Mouse (Mus musculus) liver, embryonic 15.5 days (tissue): Measurements from ENCODE around the gene Afap1. TPM values are rescaled to one million over a fixed set of nuclear protein-coding genes. Genes with fewer than 3 reads are reported as not detected.

Experiments
- ATAC-seq: fragments of 200-750 bp; cut with Nextera tagmentation; 2 replicates; pipeline ENCODE4 v1.8.0; 2017; ENCODE audit warnings: moderate number of reproducible peaks, mild to moderate bottlenecking, moderate library complexity; ENCODE audit not compliant: insufficient read depth
- H3K27ac ChIP-seq: fragments of 300-500 bp; sonication (generic); replicated peaks from 2 replicates; pipeline ENCODE4 v1.5.1; 2015; ENCODE audit warnings: mild to moderate bottlenecking, inconsistent platforms
- H3K27me3 ChIP-seq: fragments of 300-500 bp; sonication (generic); 2 replicates; pipeline ENCODE4 v1.6.1; 2015; ENCODE audit warnings: mild to moderate bottlenecking, inconsistent platforms
- H3K36me3 ChIP-seq: fragments of 300-500 bp; sonication (generic); replicated peaks from 2 replicates; pipeline ENCODE4 v1.6.1; 2015; ENCODE audit warnings: moderate library complexity, mild to moderate bottlenecking, inconsistent platforms
- H3K4me1 ChIP-seq: fragments of 300-500 bp; sonication (generic); replicated peaks from 2 replicates; pipeline ENCODE4 v1.6.1; 2015; ENCODE audit warnings: inconsistent platforms
- H3K4me2 ChIP-seq: fragments of 300-500 bp; sonication (generic); 2 replicates; pipeline ENCODE4 v1.6.1; 2015; ENCODE audit warnings: moderate library complexity, mild to moderate bottlenecking, inconsistent platforms
- H3K4me3 ChIP-seq: fragments of 300-500 bp; sonication (generic); replicated peaks from 2 replicates; pipeline ENCODE4 v1.5.1; 2015; ENCODE audit warnings: mild to moderate bottlenecking, inconsistent platforms
- H3K9ac ChIP-seq: fragments of 300-500 bp; sonication (generic); 2 replicates; pipeline ENCODE4 v1.6.1; 2015; ENCODE audit warnings: moderate library complexity, mild to moderate bottlenecking, inconsistent platforms
- H3K9me3 ChIP-seq: fragments of 300-500 bp; sonication (generic); replicated peaks from 2 replicates; pipeline ENCODE4 v1.6.1; 2016; ENCODE audit warnings: inconsistent platforms
- WGBS: fragments of 180-500 bp; shearing (Covaris S2); methylation state at CpG from one replicate; pipeline ENCODE4 v1.1.7; 2015; ENCODE audit warnings: mixed read lengths; ENCODE audit not compliant: insufficient replicate concordance; 5-methylcytosine and 5-hydroxymethylcytosine counted together
- polyA plus RNA-seq: library from polyadenylated mRNA; unstranded; fragments of >200 nt; fragmentation: Nextera tagmentation; extraction: Ambion mirVana; gene quantifications from 2 replicates; pipeline ENCODE4 v1.2.1, GENCODE M21; 2015

Afap1 gene
- polyA plus RNA-seq, 1 experiment from 2014 or later = 1.2 TPM

GRCm38 (mm10) chr5:35897147-35897546, 4.0 kb downstream of the Afap1 start:
- Histone ChIP-seq H3K27ac (no peak overlapping the region), H3K36me3 (no peaks in the 10 kb centered on the region), H3K9me3 (no peaks in the 10 kb centered on the region), H3K4me1 (peaks cover 22% of the 10 kb centered on the region), H3K4me2 (no peak overlapping the region), H3K4me3 (no peak overlapping the region), H3K27me3 (peaks cover 33% of the 10 kb centered on the region), H3K9ac (no peak overlapping the region)
- 69% methylated on average over 4 of the region's 4 CpGs for WGBS
- no peak for ATAC-seq

GRCm38 (mm10) chr5:35898114-35898513, 5.0 kb downstream of the Afap1 start:
- Histone ChIP-seq H3K9me3 (no peaks in the 10 kb centered on the region), H3K27ac (no peak overlapping the region), H3K4me3 (no peak overlapping the region), H3K36me3 (no peaks in the 10 kb centered on the region), H3K4me2 (no peak overlapping the region), H3K9ac (no peak overlapping the region), H3K27me3 (peaks cover 27% of the 10 kb centered on the region), H3K4me1 (peaks cover 18% of the 10 kb centered on the region)
- 55% methylated on average over 4 of the region's 4 CpGs for WGBS
- no peak for ATAC-seq

- H3K4me1 ChIP-seq = peaks cover 12% of the 10 kb centered on the region; the same call in 1 of the 2 replicates
- no peak overlapping the region for H3K9ac ChIP-seq
- 44% methylated on average over 3 of the region's 3 CpGs for WGBS
- no peak overlapping the region for H3K4me3 ChIP-seq
- H3K4me2 ChIP-seq = no peak overlapping the region
- peaks cover 18% of the 10 kb centered on the region for H3K27me3 ChIP-seq
- no peak for ATAC-seq
- H3K27ac ChIP-seq = no peak overlapping the region
- H3K9me3 ChIP-seq = no peaks in the 10 kb centered on the region
- H3K36me3 ChIP-seq = no peaks in the 10 kb centered on the region
Observed at GRCm38 (mm10) chr5:35898994-35899393, 5.9 kb downstream of the Afap1 start.

GRCm38 (mm10) chr5:35900401-35901225, 7.5 kb downstream of the Afap1 start:
- H3K4me3 ChIP-seq = no peak overlapping the region
- H3K4me1 ChIP-seq = peaks cover 12% of the 10 kb centered on the region; the same call in 1 of the 2 replicates
- 37% methylated on average over 10 of the region's 10 CpGs for WGBS
- H3K4me2 ChIP-seq = no peak overlapping the region
- H3K9me3 ChIP-seq = no peaks in the 10 kb centered on the region
- H3K36me3 ChIP-seq = no peaks in the 10 kb centered on the region
- H3K27ac ChIP-seq = no peak overlapping the region
- ATAC-seq = no peak
- 0 out of 2 replicates have a peak, but pooled peaks cover 2% of the 10 kb centered on the region for H3K27me3 ChIP-seq
- H3K9ac ChIP-seq = no peak overlapping the region

GRCm38 (mm10) chr5:35901226-35901809, 8.2 kb downstream of the Afap1 start:
- Histone ChIP-seq H3K27me3 (no peaks in the 10 kb centered on the region), H3K9me3 (no peaks in the 10 kb centered on the region), H3K4me1 (peaks cover 12% of the 10 kb centered on the region; the same call in 1 of the 2 replicates), H3K4me2 (no peak overlapping the region; the same call in 1 of the 2 replicates), H3K36me3 (no peaks in the 10 kb centered on the region), H3K9ac (no peak overlapping the region), H3K27ac (no peak overlapping the region), H3K4me3 (no peak overlapping the region)
- 31% methylated on average over 12 of the region's 12 CpGs for WGBS
- no peak for ATAC-seq

GRCm38 (mm10) chr5:35903456-35903855, 10.3 kb downstream of the Afap1 start:
- H3K27ac ChIP-seq = no peak overlapping the region
- ATAC-seq = no peak
- no peaks in the 10 kb centered on the region for H3K36me3 ChIP-seq
- peaks cover 12% of the 10 kb centered on the region; the same call in 1 of the 2 replicates for H3K4me1 ChIP-seq
- H3K9ac ChIP-seq = no peak overlapping the region
- no peak overlapping the region for H3K4me3 ChIP-seq
- no peaks in the 10 kb centered on the region for H3K9me3 ChIP-seq
- 55% methylated on average over 8 of the region's 8 CpGs for WGBS
- H3K4me2 ChIP-seq = no peak overlapping the region
- H3K27me3 ChIP-seq = no peaks in the 10 kb centered on the region

- no peak for ATAC-seq
- Histone ChIP-seq H3K4me1 (peaks cover 10% of the 10 kb centered on the region; the same call in 1 of the 2 replicates), H3K4me3 (no peak overlapping the region), H3K9me3 (no peaks in the 10 kb centered on the region), H3K9ac (no peak overlapping the region), H3K4me2 (no peak overlapping the region), H3K27ac (no peak overlapping the region), H3K36me3 (no peaks in the 10 kb centered on the region), H3K27me3 (no peaks in the 10 kb centered on the region)
- whole genome bisulfite sequencing = 38% methylated on average over 8 of the region's 8 CpGs
Observed at GRCm38 (mm10) chr5:35905283-35905682, 12.2 kb downstream of the Afap1 start.

- Histone ChIP-seq H3K4me3 (no peak overlapping the region), H3K9me3 (no peaks in the 10 kb centered on the region), H3K36me3 (no peaks in the 10 kb centered on the region), H3K27me3 (no peaks in the 10 kb centered on the region), H3K4me2 (no peak overlapping the region), H3K27ac (no peak overlapping the region), H3K4me1 (no peaks in the 10 kb centered on the region), H3K9ac (no peak overlapping the region)
- ATAC-seq = no peak
- 56% methylated on average over 4 of the region's 4 CpGs for WGBS
Observed at GRCm38 (mm10) chr5:35907090-35907489, 14.0 kb downstream of the Afap1 start.

- no peak overlapping the region for H3K27ac ChIP-seq
Observed at GRCm38 (mm10) chr5:35907633-35908426, 14.7 kb downstream of the Afap1 start.

GRCm38 (mm10) chr5:35908626-35909443, 15.7 kb downstream of the Afap1 start:
- Histone ChIP-seq H3K36me3 (no peaks in the 10 kb centered on the region), H3K27ac (no peak overlapping the region), H3K27me3 (no peaks in the 10 kb centered on the region), H3K9me3 (no peaks in the 10 kb centered on the region), H3K4me2 (no peak overlapping the region), H3K9ac (no peak overlapping the region), H3K4me1 (no peaks in the 10 kb centered on the region), H3K4me3 (no peak overlapping the region)
- 53% methylated on average over 13 of the region's 13 CpGs for WGBS
- no peak for ATAC-seq

More at GRCm38 (mm10) chr5:35907633-35908426, 14.7 kb downstream of the Afap1 start:
- Histone ChIP-seq H3K4me2 (no peak overlapping the region), H3K4me1 (no peaks in the 10 kb centered on the region), H3K9ac (no peak overlapping the region), H3K36me3 (no peaks in the 10 kb centered on the region), H3K27me3 (no peaks in the 10 kb centered on the region), H3K9me3 (no peaks in the 10 kb centered on the region), H3K4me3 (no peak overlapping the region)
- ATAC-seq = no peak
- WGBS = 55% methylated on average over 15 of the region's 15 CpGs
